Mouse (Mus musculus) heart, adult 2 months (tissue): Measurements from ENCODE around the gene 4933405L10Rik. TPM values are rescaled to one million over a fixed set of nuclear protein-coding genes. Genes with fewer than 3 reads are reported as not detected.

Experiments used
- DNase-seq, 2 experiments: peaks; one replicate each; pipeline ENCODE4 v3.0.0; 2021
- H3K27ac ChIP-seq: fragments of 200-600 bp; 2 replicates; pipeline ENCODE4 v1.8.1; 2022
- H3K27me3 ChIP-seq: fragments of 200-500 bp; 2 replicates; pipeline ENCODE4 v1.6.1; 2012; ENCODE audit warnings: mild to moderate bottlenecking, low read length, inconsistent platforms, mixed read lengths; ENCODE audit not compliant: control insufficient read depth, insufficient read depth
- H3K36me3 ChIP-seq: fragments of 200-500 bp; 2 replicates; pipeline ENCODE4 v1.6.1; 2012; ENCODE audit warnings: low read length, inconsistent platforms; ENCODE audit not compliant: control insufficient read depth, insufficient read depth
- H3K4me1 ChIP-seq: fragments of 200-500 bp; 2 replicates; pipeline ENCODE4 v1.6.1; 2011; ENCODE audit warnings: low read length; ENCODE audit not compliant: control insufficient read depth, insufficient read depth
- H3K4me3 ChIP-seq: fragments of 200-600 bp; 2 replicates; pipeline ENCODE4 v1.8.1; 2022
- H3K79me2 ChIP-seq: fragments of 200-500 bp; replicated peaks from 2 replicates; pipeline ENCODE4 v1.6.1; 2012; ENCODE audit warnings: mild to moderate bottlenecking, inconsistent platforms, low read length, moderate library complexity, mixed read lengths; ENCODE audit not compliant: control insufficient read depth, insufficient read depth
- H3K9ac ChIP-seq: fragments of 200-500 bp; 2 replicates; pipeline ENCODE4 v1.6.1; 2012; ENCODE audit warnings: low read depth, mild to moderate bottlenecking, control low read depth, inconsistent platforms, low read length, mixed read lengths
- CTCF ChIP-seq: fragments of 200-600 bp; IDR thresholded peaks from 2 replicates; pipeline ENCODE4 v1.8.1; 2022; ENCODE audit warnings: antibody characterized with exemption, mild to moderate bottlenecking, moderate library complexity
- EP300 ChIP-seq: fragments of 200-500 bp; IDR thresholded peaks from 2 replicates; pipeline ENCODE4 v1.6.1; 2011; ENCODE audit warnings: low read depth, low read length, control low read depth; ENCODE audit not compliant: insufficient read depth
- POLR2A ChIP-seq: fragments of 200-500 bp; IDR thresholded peaks from 2 replicates; pipeline ENCODE4 v1.6.1; 2011; ENCODE audit warnings: mild to moderate bottlenecking, low read depth, low read length, control low read depth; ENCODE audit not compliant: insufficient read depth
- WGBS: fragments of 180-500 bp; shearing (Covaris S2); methylation state at CpG from one replicate; pipeline ENCODE4 v1.1.7; 2018; 5-methylcytosine and 5-hydroxymethylcytosine counted together
- intact Hi-C: fragments of 180-260 bp; cut with DNase I; formaldehyde crosslinking; loops from one replicate; pipeline ENCODE4 v1.15.1; 2025
- polyA plus RNA-seq: library from polyadenylated mRNA; depleted of rRNA; stranded (reverse); fragments of >200 nt; gene quantifications from 2 replicates; pipeline ENCODE4 v1.2.3, GENCODE M21; 2012
- total RNA-seq, 2 experiments: library from RNA; stranded (reverse); gene quantifications; 2 replicates each; pipeline ENCODE4 v1.2.3; 2021

4933405L10Rik gene
- total and polyA plus RNA-seq, 3 experiments, result not detected

DNA sequence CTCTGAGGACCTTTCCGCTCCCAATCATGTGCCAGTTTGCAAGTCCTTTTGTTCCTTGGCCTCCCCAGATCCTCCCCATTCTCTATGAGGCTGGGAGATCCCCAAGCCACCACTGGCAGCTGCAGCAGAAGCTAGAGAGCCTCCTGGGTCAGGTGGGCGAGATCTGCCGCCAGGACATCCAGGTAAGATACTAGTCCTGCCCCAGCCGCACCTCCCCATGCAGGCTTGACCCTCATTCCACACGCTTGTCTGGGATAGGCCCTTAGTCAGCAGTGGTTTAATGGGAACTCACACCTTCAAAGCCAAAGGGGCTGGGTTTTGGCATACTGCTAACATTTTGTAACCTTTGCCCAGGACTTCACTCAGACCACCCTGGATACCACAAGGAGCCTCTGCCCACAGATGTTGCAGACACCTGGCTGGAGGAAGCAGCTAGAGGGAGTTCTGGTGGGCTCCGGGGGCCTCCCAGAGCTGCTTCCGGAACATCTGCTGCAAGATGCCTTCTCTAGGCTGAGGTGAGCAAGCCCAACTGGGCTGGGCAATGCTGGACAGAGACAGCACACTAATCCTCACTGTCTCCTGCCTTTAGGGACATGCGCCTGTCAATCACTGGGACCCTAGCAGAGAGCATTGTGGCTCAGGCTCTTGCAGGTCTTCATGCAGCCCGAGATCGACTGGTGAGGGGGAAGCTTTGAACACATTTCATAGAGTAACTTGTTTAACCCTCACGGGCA is 14.8 kb upstream of the 4933405L10Rik start:
- Histone ChIP-seq H3K27me3 (no peaks in the 10 kb centered on the region; the same call in 1 of the 2 replicates), H3K36me3 (no peaks in the 10 kb centered on the region), H3K27ac (no peak overlapping the region), H3K4me1 (peaks cover 3% of the 10 kb centered on the region), H3K9ac (no peak overlapping the region), H3K79me2 (no peaks in the 10 kb centered on the region), H3K4me3 (no peak overlapping the region)
- TF ChIP-seq CTCF, result no peak
- DNase-seq, result no peak
- intact Hi-C loops, result no loop called here
- WGBS, result 93% methylated on average over 11 of the region's 11 CpGs

- intact Hi-C loops, result no loop called here
- no peak overlapping the region for H3K27ac ChIP-seq
- H3K79me2 ChIP-seq, result no peaks in the 10 kb centered on the region
- DNase-seq, result peak; percentile 65 to 82
- no peaks in the 10 kb centered on the region for H3K36me3 ChIP-seq
- no peak for TF ChIP-seq EP300
- TF ChIP-seq CTCF, result no peak
- TF ChIP-seq POLR2A, result no peak
- 2% methylated on average over 30 of the region's 30 CpGs for WGBS
- H3K4me3 ChIP-seq, result peak overlapping the region; percentile 34
- H3K27me3 ChIP-seq, result no peaks in the 10 kb centered on the region; the same call in 1 of the 2 replicates
- 0 out of 2 replicates have a peak overlapping the region, but pooled peaks have one; percentile 4 for H3K9ac ChIP-seq
- peaks cover 3% of the 10 kb centered on the region for H3K4me1 ChIP-seq
Measured at GRCm38 (mm10) chr8:105693648-105694047, 13.8 kb upstream of the 4933405L10Rik start.

- Histone ChIP-seq H3K4me3 (peak overlapping the region; percentile 34), H3K27ac (no peak overlapping the region), H3K4me1 (peaks cover 3% of the 10 kb centered on the region), H3K9ac (0 out of 2 replicates have a peak overlapping the region, but pooled peaks have one; percentile 4), H3K36me3 (no peaks in the 10 kb centered on the region), H3K27me3 (no peaks in the 10 kb centered on the region; the same call in 1 of the 2 replicates), H3K79me2 (no peaks in the 10 kb centered on the region)
- TF ChIP-seq POLR2A (no peak), CTCF (peak; percentile 23; the same call in 1 of the 2 replicates), EP300 (no peak)
- intact Hi-C loops, result no loop called here
- 19% methylated on average over 36 of the region's 40 CpGs for WGBS
- DNase-seq, result no peak
Measured at GRCm38 (mm10) chr8:105694051-105694799, 13.2 kb upstream of the 4933405L10Rik start.

- H3K27me3 ChIP-seq, result no peaks in the 10 kb centered on the region
- 76% methylated on average over 30 of the region's 30 CpGs for WGBS
- H3K4me3 ChIP-seq, result no peak overlapping the region
- H3K4me1 ChIP-seq, result peaks cover 3% of the 10 kb centered on the region
- H3K79me2 ChIP-seq, result no peaks in the 10 kb centered on the region
- H3K36me3 ChIP-seq, result no peaks in the 10 kb centered on the region
- no peak overlapping the region for H3K9ac ChIP-seq
- no peak for TF ChIP-seq POLR2A
- no peak for TF ChIP-seq CTCF
- no peak for TF ChIP-seq EP300
- intact Hi-C loops, result no loop called here
- no peak overlapping the region for H3K27ac ChIP-seq
- no peak for DNase-seq
Measured at GRCm38 (mm10) chr8:105695080-105695780, 12.2 kb upstream of the 4933405L10Rik start.

GRCm38 (mm10) chr8:105697196-105697780 is 10.2 kb upstream of the 4933405L10Rik start:
- Histone ChIP-seq H3K9ac (no peak overlapping the region), H3K4me1 (peaks cover 6% of the 10 kb centered on the region), H3K27ac (no peak overlapping the region), H3K27me3 (no peaks in the 10 kb centered on the region), H3K4me3 (no peak overlapping the region), H3K36me3 (no peaks in the 10 kb centered on the region), H3K79me2 (no peaks in the 10 kb centered on the region)
- 89% methylated on average over 17 of the region's 17 CpGs for WGBS
- intact Hi-C loops, result no loop called here
- no peak for DNase-seq
- TF ChIP-seq CTCF (no peak), POLR2A (no peak), EP300 (no peak)
